Mouse (Mus musculus): ENCODE measurements at regions not wholly inside any gene's neighbourhood (a gene's known extent, or its start where the extent isn't known, plus 50 kb on each side); places are given as distances from the start of the nearest gene placed in this dataset.

- no peaks in the 10 kb centered on the region for H3K36me3 ChIP-seq (ENCODE audit: control insufficient read depth, insufficient read depth, low read length)
- no peak overlapping the region for H3K4me3 ChIP-seq (ENCODE audit: control insufficient read depth, low read depth, low read length)
- H3K27me3 ChIP-seq (ENCODE audit: control insufficient read depth, insufficient read depth, low read length) = no peaks in the 10 kb centered on the region
- no peaks in the 10 kb centered on the region for H3K4me1 ChIP-seq (ENCODE audit: control insufficient read depth, insufficient read depth, low read length)
- no peak overlapping the region for H3K27ac ChIP-seq (ENCODE audit: control insufficient read depth, insufficient read depth, low read depth, low read length)
- TF ChIP-seq POLR2A (IDR thresholded peaks at IDR 0.05; ENCODE audit: control insufficient read depth, low read depth, low read length) = no peak
- no peak for TF ChIP-seq CTCF (IDR thresholded peaks at IDR 0.05; ENCODE audit: control insufficient read depth, insufficient read depth, insufficient replicate concordance, low read depth, low read length)
Measured at GRCm38 (mm10) chr15:87201055-87201454, 343.0 kb upstream of the Fam19a5 start.

- TF ChIP-seq POLR2A (IDR thresholded peaks at IDR 0.05; ENCODE audit: control insufficient read depth, low read depth, low read length) = no peak
- Histone ChIP-seq H3K4me1 (ENCODE audit: control insufficient read depth, insufficient read depth, low read length) (no peaks in the 10 kb centered on the region), H3K27me3 (ENCODE audit: control insufficient read depth, insufficient read depth, low read length) (no peaks in the 10 kb centered on the region), H3K36me3 (ENCODE audit: control insufficient read depth, insufficient read depth, low read length) (no peaks in the 10 kb centered on the region), H3K27ac (ENCODE audit: control insufficient read depth, insufficient read depth, low read depth, low read length) (no peak overlapping the region), H3K4me3 (ENCODE audit: control insufficient read depth, low read depth, low read length) (no peak overlapping the region)
Measured at GRCm38 (mm10) chr15:87229951-87230350, 314.1 kb upstream of the Fam19a5 start.

- peaks cover 7% of the 10 kb centered on the region for H3K4me1 ChIP-seq (ENCODE audit: control insufficient read depth, insufficient read depth, low read length)
- H3K36me3 ChIP-seq (ENCODE audit: control insufficient read depth, insufficient read depth, low read length) = no peaks in the 10 kb centered on the region
- H3K27ac ChIP-seq (ENCODE audit: control insufficient read depth, insufficient read depth, low read depth, low read length) = no peak overlapping the region
- no peaks in the 10 kb centered on the region for H3K27me3 ChIP-seq (ENCODE audit: control insufficient read depth, insufficient read depth, low read length)
- TF ChIP-seq POLR2A (IDR thresholded peaks at IDR 0.05; ENCODE audit: control insufficient read depth, low read depth, low read length) = no peak
- TF ChIP-seq CTCF (IDR thresholded peaks at IDR 0.05; ENCODE audit: control insufficient read depth, insufficient read depth, insufficient replicate concordance, low read depth, low read length) = no peak
- H3K4me3 ChIP-seq (ENCODE audit: control insufficient read depth, low read depth, low read length) = no peak overlapping the region
Measured at GRCm38 (mm10) chr15:87236096-87236495, 308.0 kb upstream of the Fam19a5 start.

- Histone ChIP-seq H3K27me3 (ENCODE audit: control insufficient read depth, insufficient read depth, low read length) (no peaks in the 10 kb centered on the region), H3K27ac (ENCODE audit: control insufficient read depth, insufficient read depth, low read depth, low read length) (no peak overlapping the region), H3K4me3 (ENCODE audit: control insufficient read depth, low read depth, low read length) (peak overlapping the region; percentile 65), H3K4me1 (ENCODE audit: control insufficient read depth, insufficient read depth, low read length) (peaks cover 11% of the 10 kb centered on the region), H3K36me3 (ENCODE audit: control insufficient read depth, insufficient read depth, low read length) (no peaks in the 10 kb centered on the region)
- TF ChIP-seq POLR2A (IDR thresholded peaks at IDR 0.05; ENCODE audit: control insufficient read depth, low read depth, low read length) (no peak), CTCF (IDR thresholded peaks at IDR 0.05; ENCODE audit: control insufficient read depth, insufficient read depth, insufficient replicate concordance, low read depth, low read length) (no peak)
Measured at GRCm38 (mm10) chr15:87239057-87239456, 305.0 kb upstream of the Fam19a5 start.

GRCm38 (mm10) chr15:87261497-87261896 lies 282.6 kb upstream of the Fam19a5 start:
- no peak for TF ChIP-seq CTCF (IDR thresholded peaks at IDR 0.05; ENCODE audit: control insufficient read depth, insufficient read depth, insufficient replicate concordance, low read depth, low read length)
- TF ChIP-seq POLR2A (IDR thresholded peaks at IDR 0.05; ENCODE audit: control insufficient read depth, low read depth, low read length) = no peak
- no peaks in the 10 kb centered on the region for H3K27me3 ChIP-seq (ENCODE audit: control insufficient read depth, insufficient read depth, low read length)
- H3K4me3 ChIP-seq (ENCODE audit: control insufficient read depth, low read depth, low read length) = no peak overlapping the region
- no peak overlapping the region for H3K27ac ChIP-seq (ENCODE audit: control insufficient read depth, insufficient read depth, low read depth, low read length)
- H3K4me1 ChIP-seq (ENCODE audit: control insufficient read depth, insufficient read depth, low read length) = no peaks in the 10 kb centered on the region
- H3K36me3 ChIP-seq (ENCODE audit: control insufficient read depth, insufficient read depth, low read length) = no peaks in the 10 kb centered on the region

GRCm38 (mm10) chr15:87264906-87265305 lies 279.2 kb upstream of the Fam19a5 start:
- H3K27me3 ChIP-seq (ENCODE audit: control insufficient read depth, insufficient read depth, low read length) = no peaks in the 10 kb centered on the region
- no peak overlapping the region for H3K27ac ChIP-seq (ENCODE audit: control insufficient read depth, insufficient read depth, low read depth, low read length)
- H3K4me3 ChIP-seq (ENCODE audit: control insufficient read depth, low read depth, low read length) = no peak overlapping the region
- no peak for TF ChIP-seq POLR2A (IDR thresholded peaks at IDR 0.05; ENCODE audit: control insufficient read depth, low read depth, low read length)
- TF ChIP-seq CTCF (IDR thresholded peaks at IDR 0.05; ENCODE audit: control insufficient read depth, insufficient read depth, insufficient replicate concordance, low read depth, low read length) = no peak
- no peaks in the 10 kb centered on the region for H3K4me1 ChIP-seq (ENCODE audit: control insufficient read depth, insufficient read depth, low read length)
- no peaks in the 10 kb centered on the region for H3K36me3 ChIP-seq (ENCODE audit: control insufficient read depth, insufficient read depth, low read length)

GRCm38 (mm10) chr15:87290987-87291529 lies 253.0 kb upstream of the Fam19a5 start:
- Histone ChIP-seq H3K27me3 (ENCODE audit: control insufficient read depth, insufficient read depth, low read length) (no peaks in the 10 kb centered on the region), H3K4me1 (ENCODE audit: control insufficient read depth, insufficient read depth, low read length) (no peaks in the 10 kb centered on the region), H3K36me3 (ENCODE audit: control insufficient read depth, insufficient read depth, low read length) (no peaks in the 10 kb centered on the region), H3K4me3 (ENCODE audit: control insufficient read depth, low read depth, low read length) (no peak overlapping the region), H3K27ac (ENCODE audit: control insufficient read depth, insufficient read depth, low read depth, low read length) (no peak overlapping the region)
- no peak for TF ChIP-seq CTCF (IDR thresholded peaks at IDR 0.05; ENCODE audit: control insufficient read depth, insufficient read depth, insufficient replicate concordance, low read depth, low read length)
- no peak for TF ChIP-seq POLR2A (IDR thresholded peaks at IDR 0.05; ENCODE audit: control insufficient read depth, low read depth, low read length)

GRCm38 (mm10) chr15:87319896-87320295 lies 224.2 kb upstream of the Fam19a5 start:
- TF ChIP-seq POLR2A (IDR thresholded peaks at IDR 0.05; ENCODE audit: control insufficient read depth, low read depth, low read length) (no peak), CTCF (IDR thresholded peaks at IDR 0.05; ENCODE audit: control insufficient read depth, insufficient read depth, insufficient replicate concordance, low read depth, low read length) (no peak)
- Histone ChIP-seq H3K27ac (ENCODE audit: control insufficient read depth, insufficient read depth, low read depth, low read length) (no peak overlapping the region), H3K27me3 (ENCODE audit: control insufficient read depth, insufficient read depth, low read length) (no peaks in the 10 kb centered on the region), H3K36me3 (ENCODE audit: control insufficient read depth, insufficient read depth, low read length) (no peaks in the 10 kb centered on the region), H3K4me1 (ENCODE audit: control insufficient read depth, insufficient read depth, low read length) (no peaks in the 10 kb centered on the region), H3K4me3 (ENCODE audit: control insufficient read depth, low read depth, low read length) (no peak overlapping the region)

Measured in testis, adult 2 months (tissue).